ENCODE assay signal across 12 mouse cellular contexts in genomic region chr11:47442266-47442665, GRCm38 (mm10).
"Had no signal": no experiment of that assay in that cellular context is flagged by ENCODE, and none has a peak within 500 bp of the region (broad histone marks: within the 10 kb centered on the region; RNA-seq: fewer than 3 reads in every experiment).

No protein-coding gene starts in this region.

- H3K4me2 ChIP-seq: kidney, embryonic 15.5 days; liver, embryonic 13.5 days; midbrain, embryonic 11.5 days had no signal

- H3K9me3 ChIP-seq: kidney, embryonic 15.5 days; liver, embryonic 13.5 days had no signal

- H3K9ac ChIP-seq: kidney, embryonic 15.5 days; liver, embryonic 13.5 days had no signal

- H3K36me3 ChIP-seq: kidney, embryonic 15.5 days; liver, embryonic 13.5 days had no signal

- H3K27ac ChIP-seq: kidney, embryonic 15.5 days; layer of hippocampus, adult 2 months; liver, embryonic 13.5 days had no signal

- H3K4me3 ChIP-seq: kidney, embryonic 15.5 days; layer of hippocampus, adult 2 months; liver, embryonic 13.5 days had no signal

- H3K4me1 ChIP-seq: kidney, embryonic 15.5 days; liver, embryonic 13.5 days had no signal

- H3K27me3 ChIP-seq: kidney, embryonic 15.5 days; liver, embryonic 13.5 days had no signal

- DNase-seq: kidney, postnatal 14 days; layer of hippocampus, adult 9-11 months; liver, embryonic 13.5 days; lung, adult 2 months; lung, postnatal 14 days; lung, postnatal 4 days; midbrain, embryonic 14.5 days; thymus, adult 2 months; thymus, postnatal 36 days had no signal
